Mouse (Mus musculus): ENCODE measurements around the gene Dach1. TPM values are rescaled to one million over a fixed set of nuclear protein-coding genes. Genes with fewer than 3 reads are reported as not detected.

The Dach1 gene
- total RNA-seq (2023) = under 1 TPM in 1 of 2 experiments, not detected in 1; 0.39 TPM

DNA sequence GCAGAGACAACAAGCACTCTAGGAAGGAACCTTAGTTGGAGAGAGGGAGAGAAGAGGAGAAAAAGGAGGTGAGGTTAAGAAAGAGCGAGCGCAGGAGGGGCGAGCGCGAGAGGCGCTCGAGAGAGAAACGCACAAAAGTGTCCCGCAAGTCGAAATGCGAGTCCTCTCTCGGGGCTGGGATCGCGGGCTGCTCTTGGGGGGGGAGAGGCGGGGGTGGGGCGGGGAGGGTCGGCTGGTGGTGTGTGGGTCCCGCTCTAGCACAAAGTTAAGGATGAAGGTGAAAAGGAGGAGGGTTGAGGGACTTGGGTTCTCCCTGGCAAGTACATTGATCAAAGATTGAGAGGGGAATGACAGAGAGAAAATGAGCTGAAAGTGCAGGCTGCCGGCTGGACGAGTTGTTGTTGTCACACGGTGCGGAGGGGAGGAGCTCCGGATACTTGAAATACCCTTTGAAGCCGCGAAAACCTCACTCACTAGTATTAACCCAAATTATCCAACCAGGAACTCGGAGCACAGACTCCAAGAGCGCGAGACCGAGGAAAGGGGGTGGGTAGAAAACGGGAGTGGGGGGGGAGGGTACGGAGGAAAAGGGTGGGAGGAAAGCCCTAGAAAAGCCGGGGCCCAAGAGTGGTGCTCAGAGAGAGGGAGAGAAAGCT is at the start of gene Dach1:
TSS of gene Dach1 (minus strand) at position 345 of the 656 bp plus-strand sequence.

All from monocyte, adult 59 days (primary cell).